Mouse (Mus musculus) hindbrain, embryonic 11.5 days (tissue): Measurements from ENCODE around the gene Ift88. TPM values are rescaled to one million over a fixed set of nuclear protein-coding genes. Genes with fewer than 3 reads are reported as not detected.

Experiments
- ATAC-seq: fragments of 200-750 bp; cut with Nextera tagmentation; 2 replicates; pipeline ENCODE4 v1.8.0; 2017; ENCODE audit warnings: mild to moderate bottlenecking, moderate TSS enrichment, moderate library complexity; ENCODE audit not compliant: low FRiP score
- DNase-seq: peaks from one replicate; pipeline ENCODE4 v3.0.0-alpha.2; 2015; ENCODE audit warnings: low spot score
- H3K27ac ChIP-seq: fragments of 300-500 bp; sonication (generic); 2 replicates; pipeline ENCODE4 v1.5.1; 2014; ENCODE audit warnings: mild to moderate bottlenecking, low read depth, low read length
- H3K27me3 ChIP-seq: fragments of 300-500 bp; sonication (generic); 2 replicates; pipeline ENCODE4 v1.6.1; 2014; ENCODE audit warnings: mild to moderate bottlenecking, low read length, moderate library complexity, mixed read lengths; ENCODE audit not compliant: control insufficient read depth, insufficient read depth
- H3K36me3 ChIP-seq: fragments of 300-500 bp; sonication (generic); 2 replicates; pipeline ENCODE4 v1.6.1; 2014; ENCODE audit warnings: mild to moderate bottlenecking, low read length, moderate library complexity, mixed read lengths; ENCODE audit not compliant: control insufficient read depth, insufficient read depth
- H3K4me1 ChIP-seq: fragments of 300-500 bp; sonication (generic); replicated peaks from 2 replicates; pipeline ENCODE4 v1.6.1; 2014; ENCODE audit warnings: low read length, mixed read lengths; ENCODE audit not compliant: control insufficient read depth, insufficient read depth
- H3K4me2 ChIP-seq: fragments of 300-500 bp; sonication (generic); replicated peaks from 2 replicates; pipeline ENCODE4 v1.6.1; 2014; ENCODE audit warnings: mild to moderate bottlenecking, low read depth, low read length
- H3K4me3 ChIP-seq: fragments of 300-500 bp; sonication (generic); 2 replicates; pipeline ENCODE4 v1.5.1; 2014; ENCODE audit warnings: low read depth, low read length
- H3K9ac ChIP-seq: fragments of 300-500 bp; sonication (generic); 2 replicates; pipeline ENCODE4 v1.6.1; 2014; ENCODE audit warnings: low read depth, low read length
- H3K9me3 ChIP-seq: fragments of 300-500 bp; sonication (generic); 2 replicates; pipeline ENCODE4 v1.6.1; 2016; ENCODE audit warnings: low read length; ENCODE audit not compliant: control insufficient read depth
- WGBS: fragments of 180-500 bp; shearing (Covaris S2); extraction: QIAGEN DNeasy Blood & Tissue Kit; methylation state at CpG from one replicate; pipeline ENCODE4 v1.1.7; 2014; 5-methylcytosine and 5-hydroxymethylcytosine counted together
- polyA plus RNA-seq: library from polyadenylated mRNA; unstranded; fragments of >200 nt; fragmentation: Nextera tagmentation; extraction: Ambion mirVana; gene quantifications from 2 replicates; pipeline ENCODE4 v1.2.1, GENCODE M21; 2014

The Ift88 gene
- polyA plus RNA-seq, 1 experiment from 2014 or later, result 21.4 TPM

GRCm38 (mm10) chr14:57475057-57475456, 51.2 kb downstream of the Ift88 start:
- no peak overlapping the region for H3K4me3 ChIP-seq
- no peak for DNase-seq
- ATAC-seq, result no peak
- H3K27me3 ChIP-seq, result no peaks in the 10 kb centered on the region
- no peak overlapping the region for H3K4me2 ChIP-seq
- no peak overlapping the region for H3K27ac ChIP-seq
- WGBS, result 94% methylated on average over 2 of the region's 2 CpGs
- no peak overlapping the region for H3K9ac ChIP-seq
- H3K9me3 ChIP-seq, result no peaks in the 10 kb centered on the region
- H3K36me3 ChIP-seq, result no peaks in the 10 kb centered on the region
- H3K4me1 ChIP-seq, result no peaks in the 10 kb centered on the region

- H3K27me3 ChIP-seq, result no peaks in the 10 kb centered on the region
- DNase-seq (no peak), ATAC-seq (no peak)
- H3K36me3 ChIP-seq, result no peaks in the 10 kb centered on the region
- H3K9ac ChIP-seq, result no peak overlapping the region
- H3K4me3 ChIP-seq, result no peak overlapping the region
- no peak overlapping the region for H3K27ac ChIP-seq
- WGBS, result 90% methylated on average over 2 of the region's 2 CpGs
- no peak overlapping the region for H3K4me2 ChIP-seq
- no peaks in the 10 kb centered on the region for H3K9me3 ChIP-seq
- H3K4me1 ChIP-seq, result no peaks in the 10 kb centered on the region
Measured at GRCm38 (mm10) chr14:57482262-57482661, 58.4 kb downstream of the Ift88 start.

GRCm38 (mm10) chr14:57484183-57484582, 60.3 kb downstream of the Ift88 start:
- no peak for DNase-seq
- Histone ChIP-seq H3K27me3 (no peaks in the 10 kb centered on the region), H3K27ac (no peak overlapping the region), H3K4me3 (no peak overlapping the region), H3K9ac (no peak overlapping the region), H3K36me3 (no peaks in the 10 kb centered on the region), H3K4me2 (no peak overlapping the region), H3K9me3 (no peaks in the 10 kb centered on the region), H3K4me1 (no peaks in the 10 kb centered on the region)
- no peak for ATAC-seq
- 90% methylated on average over 6 of the region's 6 CpGs for WGBS

- ATAC-seq, result no peak
Measured at GRCm38 (mm10) chr14:57489696-57490095, 65.8 kb downstream of the Ift88 start.

GRCm38 (mm10) chr14:57493840-57494239, 70.0 kb downstream of the Ift88 start:
- DNase-seq, result no peak
- Histone ChIP-seq H3K36me3 (no peaks in the 10 kb centered on the region), H3K27me3 (no peaks in the 10 kb centered on the region), H3K27ac (no peak overlapping the region), H3K9ac (no peak overlapping the region), H3K4me1 (no peaks in the 10 kb centered on the region), H3K4me3 (no peak overlapping the region), H3K4me2 (no peak overlapping the region), H3K9me3 (no peaks in the 10 kb centered on the region)
- WGBS, result 93% methylated on average over 2 of the region's 2 CpGs
- no peak for ATAC-seq

More at GRCm38 (mm10) chr14:57489696-57490095, 65.8 kb downstream of the Ift88 start:
- no peaks in the 10 kb centered on the region for H3K9me3 ChIP-seq
- H3K27ac ChIP-seq, result no peak overlapping the region
- no peak overlapping the region for H3K4me3 ChIP-seq
- no peak overlapping the region for H3K9ac ChIP-seq
- no peaks in the 10 kb centered on the region for H3K36me3 ChIP-seq
- H3K4me2 ChIP-seq, result no peak overlapping the region
- no peaks in the 10 kb centered on the region for H3K4me1 ChIP-seq
- DNase-seq, result no peak
- 82% methylated on average over 3 of the region's 3 CpGs for WGBS
- no peaks in the 10 kb centered on the region for H3K27me3 ChIP-seq

- ATAC-seq (no peak), DNase-seq (no peak)
- Histone ChIP-seq H3K9me3 (no peaks in the 10 kb centered on the region), H3K36me3 (no peaks in the 10 kb centered on the region), H3K4me3 (no peak overlapping the region), H3K4me1 (no peaks in the 10 kb centered on the region), H3K4me2 (no peak overlapping the region), H3K27ac (no peak overlapping the region), H3K27me3 (no peaks in the 10 kb centered on the region), H3K9ac (no peak overlapping the region)
- WGBS, result 95% methylated on average over 6 of the region's 6 CpGs
Measured at GRCm38 (mm10) chr14:57503729-57504128, 79.9 kb downstream of the Ift88 start.

GRCm38 (mm10) chr14:57509554-57509953, 85.7 kb downstream of the Ift88 start:
- no peaks in the 10 kb centered on the region for H3K27me3 ChIP-seq
- no peak for ATAC-seq
- H3K4me1 ChIP-seq, result no peaks in the 10 kb centered on the region

GRCm38 (mm10) chr14:57515156-57515762, 91.4 kb downstream of the Ift88 start:
- 84% methylated on average over 6 of the region's 6 CpGs for WGBS

More at GRCm38 (mm10) chr14:57509554-57509953, 85.7 kb downstream of the Ift88 start:
- no peak overlapping the region for H3K4me2 ChIP-seq
- no peak overlapping the region for H3K27ac ChIP-seq
- H3K4me3 ChIP-seq, result no peak overlapping the region
- H3K9ac ChIP-seq, result no peak overlapping the region
- H3K36me3 ChIP-seq, result no peaks in the 10 kb centered on the region
- no peak for DNase-seq
- H3K9me3 ChIP-seq, result no peaks in the 10 kb centered on the region
- 74% methylated on average over 6 of the region's 6 CpGs for WGBS

GRCm38 (mm10) chr14:57517001-57517400, 93.1 kb downstream of the Ift88 start:
- Histone ChIP-seq H3K9ac (no peak overlapping the region), H3K4me2 (no peak overlapping the region), H3K9me3 (no peaks in the 10 kb centered on the region), H3K4me3 (no peak overlapping the region), H3K27ac (no peak overlapping the region), H3K36me3 (no peaks in the 10 kb centered on the region), H3K27me3 (no peaks in the 10 kb centered on the region), H3K4me1 (no peaks in the 10 kb centered on the region)
- WGBS, result 87% methylated on average over 7 of the region's 7 CpGs
- ATAC-seq, result no peak
- DNase-seq, result no peak

More at GRCm38 (mm10) chr14:57515156-57515762, 91.4 kb downstream of the Ift88 start:
- Histone ChIP-seq H3K27ac (no peak overlapping the region), H3K4me1 (no peaks in the 10 kb centered on the region), H3K9ac (no peak overlapping the region), H3K27me3 (no peaks in the 10 kb centered on the region), H3K9me3 (no peaks in the 10 kb centered on the region), H3K4me3 (no peak overlapping the region), H3K36me3 (no peaks in the 10 kb centered on the region), H3K4me2 (no peak overlapping the region)
- no peak for ATAC-seq
- DNase-seq, result no peak
